Mouse (Mus musculus): Measurements from ENCODE around the gene Zfp932. TPM values are rescaled to one million over a fixed set of nuclear protein-coding genes. Genes with fewer than 3 reads are reported as not detected.

Zfp932 gene
- 10 to 100 TPM in 1 of 2 experiments, 1 to 10 TPM in 1; 7.4 to 11.8 TPM for total RNA-seq (2023)

GRCm38 (mm10) chr5:109996026-109996937, at the start of gene Zfp932:
Gene Zfp932, plus strand, starts transcription at chr5:109996521.

Other genes starting within 250 kb of the Zfp932 start
- gene 4930522L14Rik, start 244.6 kb upstream of the Zfp932 start, total RNA-seq (2023): 1 to 10 TPM; 3.1 to 4.2 TPM
- gene Gm15446, start 73.1 kb upstream of the Zfp932 start, total RNA-seq (2023): 1 to 10 TPM; 5.1 to 5.4 TPM
- gene Gm17655, start 76.0 kb downstream of the Zfp932 start, total RNA-seq (2023): 1 to 10 TPM; 2.1 to 3.0 TPM
- not detected for gene Gm35315, start 97.9 kb downstream of the Zfp932 start, total RNA-seq (2023)
- not detected for gene Plcxd1, start 103.4 kb downstream of the Zfp932 start, total RNA-seq (2023)
- gene Gtpbp6, start 111.7 kb downstream of the Zfp932 start, total RNA-seq (2023): 10 to 100 TPM; 41.3 to 41.5 TPM
- gene Zfp605, start 113.6 kb downstream of the Zfp932 start, total RNA-seq (2023): 1 to 10 TPM; 3.0 to 3.8 TPM
- 10 to 100 TPM; 61.8 to 63.4 TPM for gene Chfr, start 139.3 kb downstream of the Zfp932 start, total RNA-seq (2023)
- gene Golga3, start 180.2 kb downstream of the Zfp932 start, total RNA-seq (2023): 10 to 100 TPM; 25.1 to 25.5 TPM
- 10 to 100 TPM; 47.5 to 51.2 TPM for gene Ankle2, start 234.5 kb downstream of the Zfp932 start, total RNA-seq (2023)